Mouse (Mus musculus) kidney, embryonic 14.5 days (tissue): ENCODE results near the gene Vps50. TPM values are rescaled to one million over a fixed set of nuclear protein-coding genes. Genes with fewer than 3 reads are reported as not detected.

Source experiments
- ATAC-seq: fragments of 200-750 bp; cut with Nextera tagmentation; 2 replicates; pipeline ENCODE4 v1.8.0; 2017; ENCODE audit warnings: moderate number of reproducible peaks, mild to moderate bottlenecking, moderate TSS enrichment, moderate library complexity; ENCODE audit not compliant: low FRiP score, low TSS enrichment
- H3K27ac ChIP-seq: fragments of 300-500 bp; sonication (generic); 2 replicates; pipeline ENCODE4 v1.5.1; 2014; ENCODE audit warnings: low read depth, mild to moderate bottlenecking, low read length, moderate library complexity, mixed read lengths
- H3K27me3 ChIP-seq: fragments of 300-500 bp; sonication (generic); 2 replicates; pipeline ENCODE4 v1.6.1; 2014; ENCODE audit warnings: mild to moderate bottlenecking, low read length; ENCODE audit not compliant: control insufficient read depth, insufficient read depth
- H3K36me3 ChIP-seq: fragments of 300-500 bp; sonication (generic); 2 replicates; pipeline ENCODE4 v1.6.1; 2014; ENCODE audit warnings: low read length, mixed read lengths; ENCODE audit not compliant: control insufficient read depth, insufficient read depth
- H3K4me1 ChIP-seq: fragments of 300-500 bp; sonication (generic); 2 replicates; pipeline ENCODE4 v1.6.1; 2014; ENCODE audit warnings: low read length, mixed read lengths; ENCODE audit not compliant: control insufficient read depth, insufficient read depth
- H3K4me2 ChIP-seq: fragments of 300-500 bp; sonication (generic); replicated peaks from 2 replicates; pipeline ENCODE4 v1.6.1; 2014; ENCODE audit warnings: low read depth, mild to moderate bottlenecking, low read length
- H3K4me3 ChIP-seq: fragments of 300-500 bp; sonication (generic); 2 replicates; pipeline ENCODE4 v1.5.1; 2014; ENCODE audit warnings: mild to moderate bottlenecking, low read length
- H3K9ac ChIP-seq: fragments of 300-500 bp; sonication (generic); 2 replicates; pipeline ENCODE4 v1.6.1; 2014; ENCODE audit warnings: low read depth, mild to moderate bottlenecking, low read length, moderate library complexity
- H3K9me3 ChIP-seq: fragments of 300-500 bp; sonication (generic); 2 replicates; pipeline ENCODE4 v1.6.1; 2016; ENCODE audit warnings: low read length; ENCODE audit not compliant: control insufficient read depth
- WGBS: fragments of 180-500 bp; shearing (Covaris S2); extraction: QIAGEN DNeasy Blood & Tissue Kit; methylation state at CpG from one replicate; pipeline ENCODE4 v1.1.7; 2014; 5-methylcytosine and 5-hydroxymethylcytosine counted together
- polyA plus RNA-seq: library from polyadenylated mRNA; unstranded; fragments of >200 nt; fragmentation: Nextera tagmentation; extraction: Ambion mirVana; gene quantifications from 2 replicates; pipeline ENCODE4 v1.2.1, GENCODE M21; 2014

Vps50 gene
- 23.7 and 33.1 TPM in 2 replicates for polyA plus RNA-seq

- 2% methylated on average over 28 of the region's 28 CpGs for WGBS
- no peaks in the 10 kb centered on the region for H3K36me3 ChIP-seq
- no peaks in the 10 kb centered on the region for H3K9me3 ChIP-seq
- H3K27me3 ChIP-seq = no peaks in the 10 kb centered on the region; the same call in 1 of the 2 replicates
- H3K4me1 ChIP-seq = 0 out of 2 replicates have a peak, but pooled peaks cover 3% of the 10 kb centered on the region
- H3K4me3 ChIP-seq = peak within 1 kb of the TSS; percentile 84
- peak; percentile 99 for ATAC-seq
- H3K27ac ChIP-seq = no peak within 1 kb of the TSS
- H3K9ac ChIP-seq = peak within 1 kb of the TSS; percentile 65
- H3K4me2 ChIP-seq = peak within 1 kb of the TSS; percentile 90
These were observed at the start of gene Vps50, which contains the start of gene Hepacam2 for GRCm38 (mm10) chr6:3498162-3498848. Gene Vps50 (plus strand): TSS chr6:3498382. Gene Hepacam2 (minus strand): TSS chr6:3498298.

- Histone ChIP-seq H3K4me3 (no peak overlapping the region), H3K27ac (no peak overlapping the region), H3K27me3 (no peaks in the 10 kb centered on the region), H3K9ac (no peak overlapping the region), H3K36me3 (no peaks in the 10 kb centered on the region), H3K4me2 (no peak overlapping the region), H3K4me1 (no peaks in the 10 kb centered on the region), H3K9me3 (no peaks in the 10 kb centered on the region)
- 36% methylated on average over 5 of the region's 5 CpGs for WGBS
- ATAC-seq = no peak
These were observed 43.8 kb upstream of the Vps50 start for GRCm38 (mm10) chr6:3454421-3454820.

- ATAC-seq = peak; percentile 92
- 68% methylated on average over 11 of the region's 11 CpGs for WGBS
- Histone ChIP-seq H3K9ac (no peak overlapping the region), H3K27me3 (no peaks in the 10 kb centered on the region), H3K4me3 (no peak overlapping the region), H3K4me2 (no peak overlapping the region), H3K4me1 (no peaks in the 10 kb centered on the region), H3K36me3 (no peaks in the 10 kb centered on the region), H3K27ac (no peak overlapping the region), H3K9me3 (no peaks in the 10 kb centered on the region)
These were observed 42.1 kb upstream of the Vps50 start for GRCm38 (mm10) chr6:3455944-3456536.

DNA sequence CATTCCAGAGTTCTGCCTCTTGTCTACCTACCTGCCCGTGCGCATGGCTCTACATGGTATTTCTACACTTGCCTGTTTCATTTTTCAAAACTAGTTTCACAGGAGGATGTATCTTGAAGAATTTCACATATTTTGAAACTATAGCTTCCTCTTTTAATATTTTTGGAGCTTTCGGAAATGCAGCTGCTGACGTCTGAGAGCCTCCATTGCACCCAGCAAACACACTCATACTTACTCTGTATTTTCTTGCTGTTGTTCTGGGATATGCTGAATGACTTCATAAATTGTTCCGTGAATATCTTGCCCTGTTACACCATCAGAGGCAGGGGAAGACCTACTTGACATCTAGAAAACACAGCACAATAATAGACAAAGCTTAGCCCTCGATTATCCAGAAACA, 35.2 kb upstream of the Vps50 start:
- no peak for ATAC-seq
- H3K27me3 ChIP-seq = no peaks in the 10 kb centered on the region
- no peak overlapping the region for H3K4me2 ChIP-seq
- H3K9ac ChIP-seq = no peak overlapping the region
- no peaks in the 10 kb centered on the region for H3K4me1 ChIP-seq
- H3K36me3 ChIP-seq = no peaks in the 10 kb centered on the region
- no peak overlapping the region for H3K4me3 ChIP-seq
- H3K27ac ChIP-seq = no peak overlapping the region
- H3K9me3 ChIP-seq = no peaks in the 10 kb centered on the region
- WGBS = 72% methylated on average over 6 of the region's 6 CpGs

GRCm38 (mm10) chr6:3463594-3463993, 34.6 kb upstream of the Vps50 start:
- no peak for ATAC-seq
- Histone ChIP-seq H3K9ac (no peak overlapping the region), H3K27ac (no peak overlapping the region), H3K4me2 (no peak overlapping the region), H3K27me3 (no peaks in the 10 kb centered on the region), H3K4me1 (no peaks in the 10 kb centered on the region), H3K9me3 (no peaks in the 10 kb centered on the region), H3K36me3 (no peaks in the 10 kb centered on the region), H3K4me3 (no peak overlapping the region)
- WGBS = 73% methylated on average over 2 of the region's 2 CpGs

DNA sequence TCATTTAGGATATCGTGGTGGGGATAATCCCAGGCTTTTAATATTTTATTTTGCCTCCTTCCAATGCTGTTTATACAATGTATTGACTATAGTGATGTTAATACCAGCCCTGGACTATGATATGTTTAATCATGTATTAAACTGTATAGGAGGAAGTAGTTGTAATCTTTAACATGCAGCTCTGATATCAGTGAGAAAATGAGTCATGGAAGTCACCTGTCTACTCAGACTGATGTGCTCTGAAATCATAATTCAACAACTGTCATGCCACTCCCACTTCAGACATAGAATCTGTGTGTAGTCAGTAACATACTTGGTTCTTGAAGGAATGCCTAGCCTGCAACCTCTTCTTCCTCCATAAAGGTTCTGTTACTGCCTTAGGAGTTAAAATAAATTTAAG, 29.6 kb upstream of the Vps50 start:
- H3K4me3 ChIP-seq = no peak overlapping the region
- H3K9ac ChIP-seq = no peak overlapping the region
- H3K36me3 ChIP-seq = no peaks in the 10 kb centered on the region
- no peak overlapping the region for H3K27ac ChIP-seq
- H3K4me1 ChIP-seq = no peaks in the 10 kb centered on the region
- H3K4me2 ChIP-seq = no peak overlapping the region
- no peaks in the 10 kb centered on the region for H3K27me3 ChIP-seq
- H3K9me3 ChIP-seq = no peaks in the 10 kb centered on the region
- no peak for ATAC-seq
- WGBS = 59% methylated on average over 1 of the region's 1 CpGs

- Histone ChIP-seq H3K9ac (no peak overlapping the region), H3K4me1 (no peaks in the 10 kb centered on the region), H3K4me3 (no peak overlapping the region), H3K27ac (no peak overlapping the region), H3K4me2 (no peak overlapping the region), H3K9me3 (no peaks in the 10 kb centered on the region), H3K27me3 (no peaks in the 10 kb centered on the region), H3K36me3 (no peaks in the 10 kb centered on the region)
- 73% methylated on average over 2 of the region's 2 CpGs for WGBS
- ATAC-seq = no peak
These were observed 27.5 kb upstream of the Vps50 start for GRCm38 (mm10) chr6:3470706-3471105.

- no peak overlapping the region for H3K27ac ChIP-seq
- H3K4me3 ChIP-seq = no peak overlapping the region
- no peaks in the 10 kb centered on the region for H3K9me3 ChIP-seq
- 57% methylated on average over 2 of the region's 2 CpGs for WGBS
- no peak overlapping the region for H3K9ac ChIP-seq
- no peak for ATAC-seq
- H3K27me3 ChIP-seq = no peaks in the 10 kb centered on the region
- no peaks in the 10 kb centered on the region for H3K36me3 ChIP-seq
- H3K4me2 ChIP-seq = no peak overlapping the region
- no peaks in the 10 kb centered on the region for H3K4me1 ChIP-seq
These were observed 21.9 kb upstream of the Vps50 start for GRCm38 (mm10) chr6:3476299-3476698.

- Histone ChIP-seq H3K36me3 (no peaks in the 10 kb centered on the region), H3K4me3 (no peak overlapping the region), H3K9ac (no peak overlapping the region), H3K27me3 (no peaks in the 10 kb centered on the region), H3K27ac (no peak overlapping the region), H3K4me1 (no peaks in the 10 kb centered on the region), H3K9me3 (no peaks in the 10 kb centered on the region), H3K4me2 (no peak overlapping the region)
- ATAC-seq = no peak
- 65% methylated on average over 5 of the region's 5 CpGs for WGBS
These were observed 18.3 kb upstream of the Vps50 start for GRCm38 (mm10) chr6:3479853-3480252.
